Mouse (Mus musculus): ENCODE measurements around the gene Fgfr2.

The Fgfr2 gene

GRCm38 (mm10) chr7:131670586-131670985 is 1452.6 kb downstream of the Fgfr2 start:
- CTCF ChIA-PET = no interaction called here

GRCm38 (mm10) chr7:131669326-131669725 is 1453.8 kb downstream of the Fgfr2 start:
- CTCF ChIA-PET = no interaction called here

GRCm38 (mm10) chr7:131660726-131661125 is 1462.4 kb downstream of the Fgfr2 start:
- CTCF ChIA-PET = no interaction called here

GRCm38 (mm10) chr7:131656017-131656416 is 1467.1 kb downstream of the Fgfr2 start:
- CTCF ChIA-PET = no interaction called here

GRCm38 (mm10) chr7:131653416-131653815 is 1469.7 kb downstream of the Fgfr2 start:
- CTCF ChIA-PET = no interaction called here

GRCm38 (mm10) chr7:131651921-131652694 is 1471.0 kb downstream of the Fgfr2 start:
- CTCF ChIA-PET = no interaction called here

- CTCF ChIA-PET = no interaction called here
Measured at GRCm38 (mm10) chr7:131650277-131650676, 1472.9 kb downstream of the Fgfr2 start.

GRCm38 (mm10) chr7:131648276-131648675 is 1474.9 kb downstream of the Fgfr2 start:
- CTCF ChIA-PET = no interaction called here

GRCm38 (mm10) chr7:131647583-131647982 is 1475.6 kb downstream of the Fgfr2 start:
- CTCF ChIA-PET = no interaction called here

- CTCF ChIA-PET = no interaction called here
Measured at GRCm38 (mm10) chr7:131644586-131644985, 1478.6 kb downstream of the Fgfr2 start.

GRCm38 (mm10) chr7:131644051-131644450 is 1479.1 kb downstream of the Fgfr2 start:
- CTCF ChIA-PET = no interaction called here

- CTCF ChIA-PET = no interaction called here
Measured at GRCm38 (mm10) chr7:131643341-131643840, 1479.8 kb downstream of the Fgfr2 start.

- CTCF ChIA-PET = no interaction called here
Measured at GRCm38 (mm10) chr7:131629562-131629961, 1493.6 kb downstream of the Fgfr2 start.

GRCm38 (mm10) chr7:131628846-131629391 is 1494.2 kb downstream of the Fgfr2 start:
- CTCF ChIA-PET = no interaction called here

GRCm38 (mm10) chr7:131628356-131628755 is 1494.8 kb downstream of the Fgfr2 start:
- CTCF ChIA-PET = no interaction called here

- CTCF ChIA-PET = interaction anchor here (0.5 kb wide), 1 partner anchor 463 kb away, joined by 5 read pairs; no protein-coding TSS in a partner anchor
Measured at GRCm38 (mm10) chr7:131609677-131610076, 1513.5 kb downstream of the Fgfr2 start.

- CTCF ChIA-PET = no interaction called here
Measured at GRCm38 (mm10) chr7:131608049-131608448, 1515.1 kb downstream of the Fgfr2 start.

GRCm38 (mm10) chr7:131605481-131605880 is 1517.7 kb downstream of the Fgfr2 start:
- CTCF ChIA-PET = no interaction called here

- CTCF ChIA-PET = no interaction called here
Measured at GRCm38 (mm10) chr7:131604946-131605345, 1518.2 kb downstream of the Fgfr2 start.

GRCm38 (mm10) chr7:131603186-131603585 is 1520.0 kb downstream of the Fgfr2 start:
- CTCF ChIA-PET = no interaction called here

GRCm38 (mm10) chr7:131602106-131602505 is 1521.0 kb downstream of the Fgfr2 start:
- CTCF ChIA-PET = no interaction called here

GRCm38 (mm10) chr7:131598483-131598824 is 1524.7 kb downstream of the Fgfr2 start:
- CTCF ChIA-PET = no interaction called here

- CTCF ChIA-PET = no interaction called here
Measured at GRCm38 (mm10) chr7:131597779-131598482, 1525.2 kb downstream of the Fgfr2 start.
